Mouse (Mus musculus): ENCODE measurements around the gene Igf2bp1. TPM values are rescaled to one million over a fixed set of nuclear protein-coding genes. Genes with fewer than 3 reads are reported as not detected.
A peak's percentile ranks its signal among the peaks of the same experiment; 100 is the strongest.

The Igf2bp1 gene
- polyA plus RNA-seq, 1 experiment from 2014 or later = 17.2 TPM

DNA sequence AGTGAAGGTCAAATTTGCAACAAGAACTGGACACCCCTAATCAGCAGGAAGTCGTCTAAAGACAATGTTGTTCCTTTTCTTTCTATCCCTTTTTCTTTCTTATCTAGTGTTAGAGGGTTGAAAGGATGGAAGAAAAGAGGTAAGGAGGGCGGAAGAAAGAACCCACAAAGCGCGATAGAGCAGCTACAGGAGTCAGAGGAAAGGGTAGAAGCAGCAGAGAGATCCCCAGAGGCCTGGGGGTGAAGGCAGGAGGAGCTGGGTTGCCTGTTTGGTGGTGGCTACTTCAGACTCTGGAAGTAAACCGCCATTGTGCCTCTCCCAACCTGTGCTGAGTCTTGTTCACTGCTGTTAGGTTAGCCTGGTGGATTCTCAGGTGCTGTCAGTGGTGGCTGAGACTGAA lies 22.4 kb upstream of the Igf2bp1 start:
- 45% methylated on average over 5 of the region's 5 CpGs for WGBS
- Histone ChIP-seq H3K27me3 (ENCODE audit: control insufficient read depth, insufficient read depth, low read length) (no peaks in the 10 kb centered on the region), H3K4me1 (ENCODE audit: control insufficient read depth in 2 of 2, insufficient read depth in 2 of 2, low read length in 2 of 2) (peaks cover 0 to 3% of the 10 kb centered on the region in 2 experiments; a peak in 1 of 4 replicates), H3K4me3 (ENCODE audit: control insufficient read depth in 1 of 2, insufficient read depth in 1 of 2, low read depth in 1 of 2, low read length in 2 of 2) (no peak overlapping the region), H3K27ac (replicated peaks in 1 of 2; ENCODE audit: control insufficient read depth in 1 of 2, insufficient read depth in 1 of 2, low read depth in 2 of 2, low read length in 2 of 2) (no peak overlapping the region), H3K9ac (ENCODE audit: low read length) (no peak overlapping the region), H3K9me3 (ENCODE audit: control insufficient read depth, low read length) (no peaks in the 10 kb centered on the region), H3K36me3 (ENCODE audit: control insufficient read depth, insufficient read depth, low read length) (no peaks in the 10 kb centered on the region), H3K4me2 (ENCODE audit: low read length) (no peak overlapping the region)
- no peak for ATAC-seq (ENCODE audit: insufficient number of reproducible peaks, insufficient read depth, low FRiP score, low read depth)

DNA sequence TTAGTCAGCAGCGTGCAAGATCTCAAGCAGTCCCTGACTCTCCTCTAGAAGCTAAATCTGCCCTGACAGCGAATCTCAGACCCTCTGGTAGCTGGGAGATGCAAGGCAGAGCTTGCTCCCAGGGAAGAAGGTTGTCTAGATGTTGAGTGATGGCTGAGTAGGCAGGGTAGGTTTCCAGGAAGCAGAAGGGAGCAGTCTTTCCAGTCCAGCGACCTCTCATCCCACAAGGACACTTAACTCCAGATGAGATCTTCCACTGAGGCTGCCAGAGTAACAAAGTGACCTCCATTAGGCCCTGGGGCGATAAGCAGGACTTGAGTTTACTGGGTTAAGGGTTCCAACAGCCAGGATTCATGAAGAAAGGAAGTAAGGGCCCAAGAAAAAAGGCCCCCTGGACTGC lies 14.9 kb upstream of the Igf2bp1 start:
- Histone ChIP-seq H3K4me2 (ENCODE audit: low read length) (no peak overlapping the region), H3K27ac (replicated peaks in 1 of 2; ENCODE audit: control insufficient read depth in 1 of 2, insufficient read depth in 1 of 2, low read depth in 2 of 2, low read length in 2 of 2) (no peak overlapping the region), H3K9me3 (ENCODE audit: control insufficient read depth, low read length) (no peaks in the 10 kb centered on the region), H3K36me3 (ENCODE audit: control insufficient read depth, insufficient read depth, low read length) (no peaks in the 10 kb centered on the region), H3K4me1 (ENCODE audit: control insufficient read depth in 2 of 2, insufficient read depth in 2 of 2, low read length in 2 of 2) (peaks cover 7 to 10% of the 10 kb centered on the region in 2 experiments; a peak in 2 of 4 replicates), H3K9ac (ENCODE audit: low read length) (no peak overlapping the region), H3K27me3 (ENCODE audit: control insufficient read depth, insufficient read depth, low read length) (no peaks in the 10 kb centered on the region), H3K4me3 (ENCODE audit: control insufficient read depth in 1 of 2, insufficient read depth in 1 of 2, low read depth in 1 of 2, low read length in 2 of 2) (no peak overlapping the region)
- WGBS = 43% methylated on average over 4 of the region's 4 CpGs
- no peak for ATAC-seq (ENCODE audit: insufficient number of reproducible peaks, insufficient read depth, low FRiP score, low read depth)

GRCm38 (mm10) chr11:96017941-96018351 lies 12.2 kb upstream of the Igf2bp1 start:
- Histone ChIP-seq H3K9me3 (ENCODE audit: control insufficient read depth, low read length) (no peaks in the 10 kb centered on the region), H3K4me2 (ENCODE audit: low read length) (no peak overlapping the region; the same call in 1 of the 2 replicates), H3K27ac (replicated peaks in 1 of 2; ENCODE audit: control insufficient read depth in 1 of 2, insufficient read depth in 1 of 2, low read depth in 2 of 2, low read length in 2 of 2) (peak overlapping the region in 1 of 2 experiments; percentile 55; a peak in 2 of 4 replicates), H3K36me3 (ENCODE audit: control insufficient read depth, insufficient read depth, low read length) (no peaks in the 10 kb centered on the region), H3K27me3 (ENCODE audit: control insufficient read depth, insufficient read depth, low read length) (no peaks in the 10 kb centered on the region), H3K4me3 (ENCODE audit: control insufficient read depth in 1 of 2, insufficient read depth in 1 of 2, low read depth in 1 of 2, low read length in 2 of 2) (no peak overlapping the region), H3K9ac (ENCODE audit: low read length) (0 out of 2 replicates have a peak overlapping the region, but pooled peaks have one; percentile 28), H3K4me1 (ENCODE audit: control insufficient read depth in 2 of 2, insufficient read depth in 2 of 2, low read length in 2 of 2) (peaks cover 7 to 14% of the 10 kb centered on the region in 2 experiments; a peak in 3 of 4 replicates)
- 0 out of 2 replicates have a peak, but pooled peaks have one; percentile 21 for ATAC-seq (ENCODE audit: insufficient number of reproducible peaks, insufficient read depth, low FRiP score, low read depth)
- 7% methylated on average over 9 of the region's 9 CpGs for WGBS

GRCm38 (mm10) chr11:96015421-96015820 lies 9.7 kb upstream of the Igf2bp1 start:
- H3K9ac ChIP-seq (ENCODE audit: low read length) = no peak overlapping the region
- no peak for ATAC-seq (ENCODE audit: insufficient number of reproducible peaks, insufficient read depth, low FRiP score, low read depth)
- 16% methylated on average over 5 of the region's 5 CpGs for WGBS
- H3K9me3 ChIP-seq (ENCODE audit: control insufficient read depth, low read length) = no peaks in the 10 kb centered on the region
- H3K27ac ChIP-seq (replicated peaks in 1 of 2; ENCODE audit: control insufficient read depth in 1 of 2, insufficient read depth in 1 of 2, low read depth in 2 of 2, low read length in 2 of 2) = no peak overlapping the region
- H3K36me3 ChIP-seq (ENCODE audit: control insufficient read depth, insufficient read depth, low read length) = no peaks in the 10 kb centered on the region
- peak overlapping the region; percentile 26 for H3K4me2 ChIP-seq (ENCODE audit: low read length)
- peaks cover 7 to 16% of the 10 kb centered on the region in 2 experiments; a peak in 3 of 4 replicates for H3K4me1 ChIP-seq (ENCODE audit: control insufficient read depth in 2 of 2, insufficient read depth in 2 of 2, low read length in 2 of 2)
- H3K27me3 ChIP-seq (ENCODE audit: control insufficient read depth, insufficient read depth, low read length) = no peaks in the 10 kb centered on the region
- no peak overlapping the region for H3K4me3 ChIP-seq (ENCODE audit: control insufficient read depth in 1 of 2, insufficient read depth in 1 of 2, low read depth in 1 of 2, low read length in 2 of 2)

DNA sequence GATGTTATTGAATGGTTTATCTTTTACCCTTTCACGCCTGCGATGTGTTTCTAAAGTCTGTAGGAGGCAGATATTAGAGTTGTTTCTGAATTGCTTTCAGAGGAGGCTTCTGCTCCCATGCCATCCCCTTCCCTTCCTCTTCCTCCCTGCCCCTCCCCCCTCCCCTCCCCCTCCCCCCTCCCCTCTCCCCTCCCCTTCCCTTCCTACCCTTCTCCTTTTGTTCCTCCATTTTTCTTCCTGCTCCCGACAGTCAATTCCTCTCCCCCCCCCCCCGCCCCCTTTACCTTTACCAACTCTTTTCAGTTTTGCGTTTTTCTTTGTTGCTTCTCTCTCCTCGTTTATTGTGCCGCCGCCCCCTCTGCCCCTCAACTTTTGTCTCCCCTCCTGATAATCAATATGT lies 6.2 kb upstream of the Igf2bp1 start:
- no peak for ATAC-seq (ENCODE audit: insufficient number of reproducible peaks, insufficient read depth, low FRiP score, low read depth)
- Histone ChIP-seq H3K27me3 (ENCODE audit: control insufficient read depth, insufficient read depth, low read length) (no peaks in the 10 kb centered on the region), H3K4me1 (ENCODE audit: control insufficient read depth in 2 of 2, insufficient read depth in 2 of 2, low read length in 2 of 2) (peaks cover 0 to 8% of the 10 kb centered on the region in 2 experiments; a peak in 1 of 4 replicates), H3K9ac (ENCODE audit: low read length) (peak overlapping the region; percentile 50; the same call in 1 of the 2 replicates), H3K27ac (replicated peaks in 1 of 2; ENCODE audit: control insufficient read depth in 1 of 2, insufficient read depth in 1 of 2, low read depth in 2 of 2, low read length in 2 of 2) (no peak overlapping the region), H3K4me3 (ENCODE audit: control insufficient read depth in 1 of 2, insufficient read depth in 1 of 2, low read depth in 1 of 2, low read length in 2 of 2) (no peak overlapping the region), H3K9me3 (ENCODE audit: control insufficient read depth, low read length) (no peaks in the 10 kb centered on the region), H3K4me2 (ENCODE audit: low read length) (peak overlapping the region; percentile 45), H3K36me3 (ENCODE audit: control insufficient read depth, insufficient read depth, low read length) (no peaks in the 10 kb centered on the region)
- WGBS = 11% methylated on average over 5 of the region's 8 CpGs

- no peaks in the 10 kb centered on the region for H3K9me3 ChIP-seq (ENCODE audit: control insufficient read depth, low read length)
- H3K36me3 ChIP-seq (ENCODE audit: control insufficient read depth, insufficient read depth, low read length) = no peaks in the 10 kb centered on the region
- no peak overlapping the region for H3K27ac ChIP-seq (replicated peaks in 1 of 2; ENCODE audit: control insufficient read depth in 1 of 2, insufficient read depth in 1 of 2, low read depth in 2 of 2, low read length in 2 of 2)
- peaks cover 0 to 3% of the 10 kb centered on the region in 2 experiments; a peak in 1 of 4 replicates for H3K4me1 ChIP-seq (ENCODE audit: control insufficient read depth in 2 of 2, insufficient read depth in 2 of 2, low read length in 2 of 2)
- H3K9ac ChIP-seq (ENCODE audit: low read length) = no peak overlapping the region
- WGBS = 0% methylated on average over 1 of the region's 1 CpGs
- H3K4me2 ChIP-seq (ENCODE audit: low read length) = no peak overlapping the region
- no peaks in the 10 kb centered on the region for H3K27me3 ChIP-seq (ENCODE audit: control insufficient read depth, insufficient read depth, low read length)
- ATAC-seq (ENCODE audit: insufficient number of reproducible peaks, insufficient read depth, low FRiP score, low read depth) = no peak
- H3K4me3 ChIP-seq (ENCODE audit: control insufficient read depth in 1 of 2, insufficient read depth in 1 of 2, low read depth in 1 of 2, low read length in 2 of 2) = no peak overlapping the region
Observed at GRCm38 (mm10) chr11:96008827-96009226, 3.1 kb upstream of the Igf2bp1 start.

DNA sequence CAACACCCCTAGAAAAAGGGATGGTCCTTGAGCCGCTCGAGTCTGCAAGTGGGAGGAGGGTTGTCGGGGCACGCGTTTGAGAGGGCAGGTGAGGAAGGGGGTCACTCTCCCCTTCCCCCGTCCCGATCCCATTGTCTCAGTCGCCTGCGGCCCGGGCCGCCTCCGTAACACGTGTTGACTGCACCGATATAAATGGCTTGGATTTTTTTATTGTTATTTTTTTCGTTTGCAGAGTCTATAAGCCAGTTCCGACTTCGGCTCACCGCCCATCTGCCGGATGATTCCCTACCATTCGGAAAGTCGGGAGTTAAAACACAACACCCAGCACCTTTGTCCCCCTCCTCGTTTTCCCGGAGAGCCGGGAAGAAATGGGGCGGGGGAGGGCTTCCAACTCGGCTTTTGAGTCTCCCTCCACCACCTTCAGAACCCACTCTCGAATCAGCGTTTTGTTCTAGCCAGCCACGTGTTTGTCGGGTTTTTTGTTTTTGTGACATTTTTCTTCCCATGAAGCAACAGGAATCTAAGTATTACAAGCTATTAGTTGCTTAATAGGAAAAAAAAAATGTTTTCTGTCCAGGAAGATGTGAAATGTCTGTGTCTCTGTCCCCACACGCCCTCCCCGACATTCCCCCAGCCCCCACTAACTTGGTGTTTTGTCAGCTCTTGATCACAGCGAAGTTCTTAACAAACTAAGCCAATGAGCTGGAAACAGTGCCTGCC lies 1.9 kb upstream of the Igf2bp1 start:
- peak overlapping the region; percentile 99 for H3K4me2 ChIP-seq (ENCODE audit: low read length)
- 0 out of 2 replicates have a peak, but pooled peaks have one; percentile 6 for ATAC-seq (ENCODE audit: insufficient number of reproducible peaks, insufficient read depth, low FRiP score, low read depth)
- under 1% methylated on average over 33 of the region's 33 CpGs for WGBS

More for the DNA sequence above, 1.9 kb upstream of the Igf2bp1 start:
- peak overlapping the region; percentile 97 for H3K9ac ChIP-seq (ENCODE audit: low read length)
- H3K27ac ChIP-seq (replicated peaks in 1 of 2; ENCODE audit: control insufficient read depth in 1 of 2, insufficient read depth in 1 of 2, low read depth in 2 of 2, low read length in 2 of 2) = peak overlapping the region; percentile 46 to 95
- H3K27me3 ChIP-seq (ENCODE audit: control insufficient read depth, insufficient read depth, low read length) = no peaks in the 10 kb centered on the region
- peaks cover 0 to 10% of the 10 kb centered on the region in 2 experiments; a peak in 3 of 4 replicates for H3K4me1 ChIP-seq (ENCODE audit: control insufficient read depth in 2 of 2, insufficient read depth in 2 of 2, low read length in 2 of 2)
- H3K36me3 ChIP-seq (ENCODE audit: control insufficient read depth, insufficient read depth, low read length) = no peaks in the 10 kb centered on the region
- no peaks in the 10 kb centered on the region for H3K9me3 ChIP-seq (ENCODE audit: control insufficient read depth, low read length)
- H3K4me3 ChIP-seq (ENCODE audit: control insufficient read depth in 1 of 2, insufficient read depth in 1 of 2, low read depth in 1 of 2, low read length in 2 of 2) = peak overlapping the region; percentile 69 to 87
